Mouse (Mus musculus): ENCODE data around the gene Carmil3. TPM values are rescaled to one million over a fixed set of nuclear protein-coding genes. Genes with fewer than 3 reads are reported as not detected.

Gene Carmil3
- 0.58 and 1.1 TPM in 2 replicates for total RNA-seq (2012; rRNA removed)

DNA sequence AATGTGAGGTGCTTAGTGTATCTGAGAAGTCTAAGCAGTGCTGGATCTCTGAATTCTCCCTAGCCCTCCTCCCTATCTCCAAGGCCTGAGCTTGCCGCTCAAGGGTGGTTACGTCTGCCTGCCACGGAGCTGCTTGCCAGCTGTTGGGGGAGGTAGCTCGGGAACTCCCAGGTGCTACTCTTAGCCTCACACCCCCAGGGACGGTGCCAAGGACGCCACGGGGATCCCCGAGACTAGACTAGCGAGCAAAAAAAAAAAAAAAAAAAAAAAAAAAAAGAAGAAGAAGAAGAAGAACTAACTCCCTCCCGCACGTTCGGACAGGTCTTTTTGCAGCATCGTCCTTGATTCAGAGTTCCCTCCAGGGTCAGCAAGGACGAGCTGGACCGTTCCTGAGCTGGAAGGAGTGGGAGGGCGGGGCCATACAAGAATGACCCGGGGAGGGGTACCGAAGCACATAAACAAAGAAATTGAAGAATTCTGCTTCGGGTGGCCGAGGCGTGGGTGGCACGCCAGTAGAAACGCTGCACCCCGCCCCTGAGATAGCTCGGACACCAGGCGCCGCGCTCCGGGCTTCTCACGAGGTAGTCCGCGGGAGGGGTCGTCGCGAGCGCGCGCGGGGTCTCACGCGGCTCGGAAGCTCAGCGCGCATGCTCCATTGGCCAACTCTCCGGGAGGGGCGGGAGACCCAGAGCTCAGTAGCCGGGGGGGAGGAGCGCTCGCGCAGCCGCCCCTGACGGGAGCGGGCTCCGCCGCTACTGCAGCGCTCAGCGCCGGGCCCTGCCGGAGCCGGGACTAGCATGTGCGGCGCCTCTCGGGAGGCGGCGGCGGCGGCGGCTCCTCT, at the start of gene Carmil3:
Carmil3 (plus strand) TSS at position 291 of the 841 bp plus-strand sequence.
- H3K9me3 ChIP-seq (ENCODE audit: control insufficient read depth, insufficient read depth, low read depth, low read length) = no peaks in the 10 kb centered on the region
- in situ Hi-C loops (cut with MboI; ENCODE audit: low sequenced_read_pairs in 2 of 2, unreplicated experiment in 2 of 2) = no loop called here

GRCm38 (mm10) chr14:55457693-55458092, 32.8 kb upstream of the Carmil3 start:
- Histone ChIP-seq H3K4me3 (ENCODE audit: insufficient read depth in 1 of 2, low read depth in 1 of 2, low read length in 2 of 2, poor library complexity in 1 of 2, severe bottlenecking in 1 of 2) (no peak overlapping the region), H3K36me3 (ENCODE audit: control insufficient read depth, insufficient read depth, low read length, poor library complexity, severe bottlenecking) (no peaks in the 10 kb centered on the region), H3K9me3 (ENCODE audit: control insufficient read depth, insufficient read depth, low read depth, low read length) (no peaks in the 10 kb centered on the region), H3K9ac (ENCODE audit: insufficient read depth, low read depth, low read length, poor library complexity, severe bottlenecking) (no peak overlapping the region), H3K4me1 (ENCODE audit: control insufficient read depth in 2 of 2, insufficient read depth in 2 of 2, low read length in 2 of 2, poor library complexity in 1 of 2) (peaks cover 3 to 11% of the 10 kb centered on the region in 2 experiments; a peak in 2 of 4 replicates), H3K27ac (ENCODE audit: insufficient read depth, low read depth, low read length, poor library complexity, severe bottlenecking) (no peak overlapping the region)
- DNase-seq (ENCODE audit: low read depth, low spot score) = no peak
- no peak for TF ChIP-seq HCFC1 (IDR thresholded peaks at IDR 0.05; ENCODE audit: borderline replicate concordance, insufficient read depth, low read length)
- no peak for TF ChIP-seq CHD2 (IDR thresholded peaks at IDR 0.05; ENCODE audit: low read depth, low read length)
- TF ChIP-seq MAFK (IDR thresholded peaks at IDR 0.05; ENCODE audit: insufficient read depth, low read depth, low read length) = no peak
- TF ChIP-seq ZNF384 (IDR thresholded peaks at IDR 0.05; ENCODE audit: low read depth, low read length) = no peak
- TF ChIP-seq ZC3H11A (IDR thresholded peaks at IDR 0.05; ENCODE audit: borderline replicate concordance, low read depth, low read length) = no peak
- in situ Hi-C loops (cut with MboI; ENCODE audit: low sequenced_read_pairs in 2 of 2, unreplicated experiment in 2 of 2) = no loop called here

More for the DNA sequence above, at the start of gene Carmil3:
- H3K9ac ChIP-seq (ENCODE audit: insufficient read depth, low read depth, low read length, poor library complexity, severe bottlenecking) = peak within 1 kb of the TSS; percentile 46
- H3K4me3 ChIP-seq (ENCODE audit: insufficient read depth in 1 of 2, low read depth in 1 of 2, low read length in 2 of 2, poor library complexity in 1 of 2, severe bottlenecking in 1 of 2) = peak within 1 kb of the TSS; percentile 83 to 84
- DNase-seq (ENCODE audit: low read depth, low spot score) = no peak
- H3K36me3 ChIP-seq (ENCODE audit: control insufficient read depth, insufficient read depth, low read length, poor library complexity, severe bottlenecking) = no peaks in the 10 kb centered on the region
- H3K4me1 ChIP-seq (ENCODE audit: control insufficient read depth in 2 of 2, insufficient read depth in 2 of 2, low read length in 2 of 2, poor library complexity in 1 of 2) = peaks cover 0 to 11% of the 10 kb centered on the region in 2 experiments; a peak in 1 of 4 replicates
- TF ChIP-seq CHD2 (IDR thresholded peaks at IDR 0.05; ENCODE audit: low read depth, low read length) (no peak), MAFK (IDR thresholded peaks at IDR 0.05; ENCODE audit: insufficient read depth, low read depth, low read length) (no peak), HCFC1 (IDR thresholded peaks at IDR 0.05; ENCODE audit: borderline replicate concordance, insufficient read depth, low read length) (no peak), ZC3H11A (IDR thresholded peaks at IDR 0.05; ENCODE audit: borderline replicate concordance, low read depth, low read length) (no peak), ZNF384 (IDR thresholded peaks at IDR 0.05; ENCODE audit: low read depth, low read length) (peak; percentile 79; the same call in 1 of the 2 replicates)
- H3K27ac ChIP-seq (ENCODE audit: insufficient read depth, low read depth, low read length, poor library complexity, severe bottlenecking) = no peak within 1 kb of the TSS

DNA sequence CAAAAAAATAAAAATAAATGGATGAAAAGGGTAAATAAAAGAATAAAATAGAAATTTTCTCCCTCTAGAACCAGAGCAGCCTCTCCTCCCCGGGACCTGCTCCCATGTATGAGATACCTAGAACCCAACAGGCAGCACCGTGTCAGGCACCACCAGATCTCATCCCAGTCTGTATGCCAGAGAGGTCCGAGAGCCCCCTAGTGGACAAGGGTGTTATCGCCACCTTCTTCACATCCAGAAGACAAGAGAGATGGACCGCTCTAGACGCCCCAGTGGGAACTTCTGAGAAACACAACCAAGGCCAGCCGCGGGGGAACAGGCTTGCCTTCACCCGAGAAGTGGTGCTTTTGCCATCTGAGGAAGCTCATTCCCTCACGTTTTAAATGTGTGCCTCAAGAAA, 32.2 kb upstream of the Carmil3 start:
- no peak for TF ChIP-seq HCFC1 (IDR thresholded peaks at IDR 0.05; ENCODE audit: borderline replicate concordance, insufficient read depth, low read length)
- TF ChIP-seq CHD2 (IDR thresholded peaks at IDR 0.05; ENCODE audit: low read depth, low read length) = no peak
- no peak for TF ChIP-seq ZNF384 (IDR thresholded peaks at IDR 0.05; ENCODE audit: low read depth, low read length)
- TF ChIP-seq ZC3H11A (IDR thresholded peaks at IDR 0.05; ENCODE audit: borderline replicate concordance, low read depth, low read length) = peak; percentile 53; the same call in 1 of the 2 replicates
- TF ChIP-seq MAFK (IDR thresholded peaks at IDR 0.05; ENCODE audit: insufficient read depth, low read depth, low read length) = no peak
- Histone ChIP-seq H3K27ac (ENCODE audit: insufficient read depth, low read depth, low read length, poor library complexity, severe bottlenecking) (no peak overlapping the region), H3K4me3 (ENCODE audit: insufficient read depth in 1 of 2, low read depth in 1 of 2, low read length in 2 of 2, poor library complexity in 1 of 2, severe bottlenecking in 1 of 2) (no peak overlapping the region), H3K9ac (ENCODE audit: insufficient read depth, low read depth, low read length, poor library complexity, severe bottlenecking) (no peak overlapping the region), H3K9me3 (ENCODE audit: control insufficient read depth, insufficient read depth, low read depth, low read length) (no peaks in the 10 kb centered on the region), H3K36me3 (ENCODE audit: control insufficient read depth, insufficient read depth, low read length, poor library complexity, severe bottlenecking) (no peaks in the 10 kb centered on the region), H3K4me1 (ENCODE audit: control insufficient read depth in 2 of 2, insufficient read depth in 2 of 2, low read length in 2 of 2, poor library complexity in 1 of 2) (peaks cover 3 to 11% of the 10 kb centered on the region in 2 experiments; a peak in 2 of 4 replicates)
- peak; percentile 89 for DNase-seq (ENCODE audit: low read depth, low spot score)
- in situ Hi-C loops (cut with MboI; ENCODE audit: low sequenced_read_pairs in 2 of 2, unreplicated experiment in 2 of 2) = no loop called here

DNA sequence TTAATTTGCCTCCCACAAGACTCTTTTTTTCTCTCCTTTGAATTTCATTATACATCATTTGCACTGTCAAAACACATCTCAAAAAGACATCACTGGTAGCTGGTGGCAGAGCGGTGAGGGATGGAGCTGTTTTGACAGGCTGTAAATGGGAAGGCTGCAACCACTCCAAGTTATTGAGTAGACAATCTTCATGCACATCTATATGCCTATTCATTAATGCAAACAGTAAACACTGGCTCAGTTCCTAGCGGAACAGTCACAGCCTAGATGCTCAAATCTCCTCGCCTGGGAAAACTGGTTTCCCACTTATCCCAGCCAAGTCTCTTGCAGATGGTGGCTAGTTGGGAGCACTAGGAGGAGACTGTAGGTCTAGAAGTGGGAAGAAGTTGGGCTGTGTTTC, 31.7 kb upstream of the Carmil3 start:
- Histone ChIP-seq H3K9ac (ENCODE audit: insufficient read depth, low read depth, low read length, poor library complexity, severe bottlenecking) (no peak overlapping the region), H3K4me1 (ENCODE audit: control insufficient read depth in 2 of 2, insufficient read depth in 2 of 2, low read length in 2 of 2, poor library complexity in 1 of 2) (peaks cover 3 to 11% of the 10 kb centered on the region in 2 experiments; a peak in 2 of 4 replicates), H3K36me3 (ENCODE audit: control insufficient read depth, insufficient read depth, low read length, poor library complexity, severe bottlenecking) (no peaks in the 10 kb centered on the region), H3K9me3 (ENCODE audit: control insufficient read depth, insufficient read depth, low read depth, low read length) (no peaks in the 10 kb centered on the region), H3K27ac (ENCODE audit: insufficient read depth, low read depth, low read length, poor library complexity, severe bottlenecking) (no peak overlapping the region), H3K4me3 (ENCODE audit: insufficient read depth in 1 of 2, low read depth in 1 of 2, low read length in 2 of 2, poor library complexity in 1 of 2, severe bottlenecking in 1 of 2) (no peak overlapping the region)
- TF ChIP-seq ZNF384 (IDR thresholded peaks at IDR 0.05; ENCODE audit: low read depth, low read length) (no peak), HCFC1 (IDR thresholded peaks at IDR 0.05; ENCODE audit: borderline replicate concordance, insufficient read depth, low read length) (no peak), ZC3H11A (IDR thresholded peaks at IDR 0.05; ENCODE audit: borderline replicate concordance, low read depth, low read length) (no peak), CHD2 (IDR thresholded peaks at IDR 0.05; ENCODE audit: low read depth, low read length) (no peak), MAFK (IDR thresholded peaks at IDR 0.05; ENCODE audit: insufficient read depth, low read depth, low read length) (no peak)
- DNase-seq (ENCODE audit: low read depth, low spot score) = no peak
- in situ Hi-C loops (cut with MboI; ENCODE audit: low sequenced_read_pairs in 2 of 2, unreplicated experiment in 2 of 2) = no loop called here

All from ES-E14 (cell line).